Mouse (Mus musculus) lung, postnatal 4 days (tissue): ENCODE results near the gene Chkb.

Source experiments
- DNase-seq, 2 experiments: peaks; one replicate each; pipeline ENCODE4 v3.0.0; 2021

Gene Chkb

DNA sequence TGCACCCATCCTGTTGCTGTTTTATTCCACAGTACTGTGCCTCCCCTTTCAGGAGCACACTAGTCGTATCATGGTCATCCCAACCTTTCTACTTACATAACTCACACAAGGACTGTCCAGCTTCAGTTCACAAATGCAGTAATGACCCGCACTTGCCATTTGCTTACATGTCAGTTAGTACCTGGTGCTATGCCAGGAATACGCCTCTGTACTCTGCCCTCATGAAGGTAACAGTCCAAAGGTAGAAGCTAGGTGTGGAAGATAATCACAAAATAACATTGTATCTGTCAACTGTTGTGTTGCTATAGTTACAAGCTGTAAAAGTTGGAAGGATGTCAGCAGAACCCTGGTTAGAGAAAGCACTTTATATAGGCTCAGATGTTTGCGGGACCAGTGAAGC is 32.8 kb downstream of the Chkb start:
- no peak for DNase-seq

DNA sequence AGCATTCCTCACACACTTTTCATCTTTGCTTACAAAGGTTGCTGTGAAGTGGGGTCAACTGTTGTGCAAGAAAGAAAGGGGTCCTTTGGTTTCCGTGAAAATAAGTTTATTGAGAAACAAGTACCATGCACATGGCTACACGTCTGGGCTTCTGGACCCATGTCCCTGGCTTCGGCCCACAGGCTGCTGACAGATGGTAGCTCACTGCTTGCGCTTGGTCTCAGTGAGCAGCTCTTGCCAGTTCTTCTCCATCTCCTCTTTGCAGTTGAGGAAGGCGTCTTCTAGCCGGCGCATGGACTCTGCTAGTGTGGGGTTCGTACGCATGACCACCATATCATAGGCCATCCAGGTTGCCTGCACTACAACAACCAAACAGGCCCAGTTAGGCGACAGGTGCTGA is 39.6 kb downstream of the Chkb start:
- DNase-seq, result no peak

DNA sequence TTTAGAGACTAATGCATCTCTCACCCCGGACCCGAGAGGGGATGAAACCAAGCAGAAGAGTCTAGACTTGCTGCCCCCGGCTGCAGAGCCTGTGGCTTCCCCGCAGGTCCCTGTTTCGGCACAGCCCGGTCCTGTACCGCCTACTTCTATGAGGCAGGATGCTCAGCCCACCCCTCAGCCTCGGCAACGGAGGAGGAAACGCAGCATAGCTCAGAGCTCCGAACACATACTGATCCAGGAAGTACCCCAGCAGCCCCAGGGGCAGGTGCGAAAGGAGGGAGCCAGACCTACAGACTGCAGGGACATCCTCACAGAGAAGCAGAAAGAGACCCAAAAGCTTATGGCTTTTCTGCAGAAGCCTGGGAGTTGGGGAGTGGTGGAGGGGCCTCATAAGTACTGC is 42.6 kb downstream of the Chkb start:
- no peak for DNase-seq

DNA sequence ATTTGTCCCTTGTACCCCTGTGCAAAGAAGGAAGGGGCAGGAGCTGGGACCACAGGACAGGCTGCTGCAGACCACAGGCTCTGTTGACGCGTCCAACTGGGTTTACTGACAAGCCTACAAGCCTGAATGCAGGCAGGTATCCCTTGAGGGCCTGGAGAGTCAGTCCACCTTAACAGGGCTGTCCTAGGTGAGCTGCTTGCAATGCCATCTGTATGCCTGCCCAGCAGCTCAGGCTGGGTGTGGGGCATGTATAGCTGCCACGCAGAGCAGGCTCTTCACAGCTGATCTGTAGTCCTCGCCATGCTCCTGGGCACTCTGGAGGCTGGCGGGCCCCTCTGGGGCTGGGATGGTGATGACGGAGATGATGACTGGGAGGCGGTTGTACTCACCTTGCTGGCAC is 45.1 kb downstream of the Chkb start, which contains the start of gene Klhdc7b:
TSS of gene Klhdc7b (plus strand) at position 301 of the 400 bp plus-strand sequence.
- DNase-seq, result no peak

DNA sequence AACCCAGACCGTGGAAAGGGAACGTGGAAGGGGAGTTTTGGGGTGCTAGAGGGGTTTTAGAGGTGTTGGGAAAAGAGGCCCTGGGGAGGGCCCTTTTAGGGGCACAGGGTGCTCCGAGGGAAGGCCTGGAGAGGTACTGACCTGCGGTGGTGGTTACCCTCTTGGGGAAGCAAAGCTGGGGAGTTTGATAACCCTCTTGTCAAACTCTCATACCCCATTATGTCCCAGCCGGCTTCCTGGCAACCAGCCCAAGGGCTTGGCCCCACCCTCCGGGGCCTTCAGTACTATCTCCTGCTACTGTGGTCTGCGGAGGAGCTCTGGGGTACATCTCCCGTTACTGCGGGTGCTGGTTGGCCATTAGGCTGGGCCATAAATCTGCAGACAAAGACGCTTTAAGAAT is 50.3 kb downstream of the Chkb start:
- peak in 1 of 2 experiments; percentile 35 for DNase-seq

DNA sequence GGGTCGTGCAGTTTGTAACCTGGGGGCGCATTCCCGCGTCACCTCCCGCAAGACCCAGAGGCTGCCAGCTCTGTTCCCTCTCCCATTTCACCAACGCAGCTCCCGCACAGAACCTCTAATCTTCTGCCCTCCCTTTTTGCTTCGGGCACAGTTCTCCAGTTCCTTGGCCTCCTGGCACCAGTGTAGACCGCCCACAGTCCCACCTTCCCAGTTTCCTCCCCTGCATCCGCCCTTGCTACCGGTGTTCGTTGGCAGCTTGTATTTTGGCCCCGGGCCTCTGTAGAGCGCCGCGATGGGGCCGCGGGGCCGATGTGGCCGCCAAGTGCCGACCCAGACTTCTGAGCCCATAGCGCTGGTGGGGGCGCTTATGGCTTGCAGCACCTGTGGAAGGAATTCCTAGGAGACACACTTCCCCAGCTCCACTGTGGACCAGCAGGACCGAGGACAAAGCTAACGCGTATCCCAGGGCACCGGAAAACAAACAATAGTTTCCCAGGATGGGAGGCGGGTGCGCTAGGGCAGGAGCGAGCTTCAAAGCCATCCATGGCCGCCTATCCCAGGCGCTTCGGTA is 50.8 kb downstream of the Chkb start, which contains the start of gene Odf3b:
TSS of gene Odf3b (minus strand) at position 452 of the 571 bp plus-strand sequence.
- DNase-seq, result peak; percentile 45 to 52

DNA sequence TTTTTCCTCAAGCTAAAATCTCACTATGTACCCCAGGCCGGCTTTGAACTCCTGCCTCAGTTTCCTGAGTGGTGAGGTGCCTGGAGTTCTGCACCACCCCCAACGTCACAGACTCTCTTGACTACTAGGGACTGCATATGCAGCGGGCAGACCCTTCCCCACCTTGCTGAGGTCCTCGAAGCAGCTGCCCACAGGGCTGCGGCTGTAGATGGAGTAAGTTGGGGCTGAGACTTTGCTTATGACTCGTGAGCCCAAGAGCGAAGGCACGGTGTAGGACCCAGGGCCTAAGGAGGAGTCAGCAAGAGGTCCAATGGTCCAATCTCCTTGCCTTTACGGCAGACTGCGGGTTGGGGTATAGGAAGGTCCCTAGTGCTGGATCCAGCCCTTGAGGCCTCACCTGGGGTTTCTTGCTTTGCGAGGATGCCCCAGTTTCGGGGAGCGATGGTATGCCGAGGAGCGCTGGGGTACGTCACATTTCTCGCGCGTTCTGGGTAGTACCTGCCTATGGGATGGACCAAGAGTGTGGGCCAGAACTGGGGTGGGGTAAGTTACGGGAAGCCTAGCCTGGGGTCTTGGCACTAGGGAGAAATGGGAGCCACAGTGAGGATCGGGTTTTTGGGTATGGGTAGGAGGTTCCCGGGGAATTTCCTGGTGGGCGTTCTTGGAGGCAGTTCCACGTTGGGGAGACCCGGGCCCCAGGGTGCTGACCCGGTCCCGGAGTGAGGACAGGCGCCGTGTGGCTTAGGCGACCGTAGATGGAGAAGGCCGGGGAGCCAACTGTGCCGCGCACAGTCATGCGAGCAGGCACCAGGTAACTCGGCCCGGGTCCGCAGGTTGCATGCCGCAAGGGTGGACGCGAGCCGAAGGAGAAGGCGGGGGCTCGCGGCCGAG is 51.5 kb downstream of the Chkb start:
- no peak for DNase-seq

DNA sequence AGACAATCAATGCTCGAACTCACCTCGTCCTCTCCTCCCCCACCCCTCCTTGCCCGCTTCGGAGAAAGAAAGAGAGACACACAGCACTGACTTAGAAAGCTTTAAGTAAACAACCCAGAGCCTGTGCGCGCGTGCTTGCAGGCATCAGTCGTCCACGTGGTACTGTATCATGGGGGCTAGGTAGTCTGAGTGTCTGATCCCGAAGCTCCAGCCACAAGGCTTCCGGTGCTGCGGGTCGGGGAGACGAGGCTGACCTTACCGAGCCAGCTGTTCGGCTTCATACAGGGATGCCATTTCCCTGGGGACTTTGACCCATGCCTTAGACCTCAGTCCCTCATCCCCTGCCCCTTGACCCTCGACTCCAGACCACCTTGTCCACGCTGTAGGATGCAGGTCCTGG is 52.3 kb downstream of the Chkb start:
- no peak for DNase-seq

DNA sequence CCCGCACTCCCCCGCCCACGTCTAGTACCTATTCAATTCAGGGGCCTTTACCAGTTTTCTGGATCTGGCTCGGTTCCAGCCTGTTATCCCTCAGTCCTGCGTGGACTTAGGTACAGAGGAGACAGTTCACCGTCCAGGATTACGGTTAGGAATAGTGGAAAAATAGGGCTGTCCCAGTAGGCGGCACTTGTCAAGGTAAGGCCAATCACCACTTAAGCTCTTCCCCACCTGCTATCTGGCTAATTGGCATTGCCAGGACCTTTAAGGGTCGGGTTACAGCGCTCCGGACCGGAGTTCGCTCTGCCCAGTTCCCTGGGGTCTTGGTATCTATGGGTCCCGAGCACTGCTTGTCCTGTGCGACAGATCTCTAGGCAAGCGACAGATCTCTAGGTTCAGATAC is 52.8 kb downstream of the Chkb start, which contains the start of gene Tymp:
TSS of gene Tymp (minus strand) at position 83 of the 400 bp plus-strand sequence.
- no peak for DNase-seq
